Mouse (Mus musculus) thymus, adult 2 months (tissue): Measurements from ENCODE around the gene Sun1. TPM values are rescaled to one million over a fixed set of nuclear protein-coding genes. Genes with fewer than 3 reads are reported as not detected.

Experiments
- DNase-seq: peaks from one replicate; pipeline ENCODE4 v3.0.0; 2021
- H3K27ac ChIP-seq: fragments of 200-500 bp; 2 replicates; pipeline ENCODE4 v1.5.1; 2012; ENCODE audit warnings: low read length, control low read depth; ENCODE audit not compliant: control insufficient read depth, insufficient read depth
- H3K27me3 ChIP-seq: fragments of 200-500 bp; 2 replicates; pipeline ENCODE4 v1.6.1; 2012; ENCODE audit warnings: mild to moderate bottlenecking, low read length, moderate library complexity, mixed read lengths; ENCODE audit not compliant: control insufficient read depth, insufficient read depth
- H3K36me3 ChIP-seq: fragments of 200-500 bp; 2 replicates; pipeline ENCODE4 v1.6.1; 2012; ENCODE audit warnings: mild to moderate bottlenecking, low read length, moderate library complexity; ENCODE audit not compliant: control insufficient read depth, insufficient read depth
- H3K4me1 ChIP-seq: fragments of 200-500 bp; replicated peaks from 2 replicates; pipeline ENCODE4 v1.6.1; 2012; ENCODE audit warnings: low read length; ENCODE audit not compliant: control insufficient read depth, insufficient read depth
- H3K4me3 ChIP-seq: fragments of 200-500 bp; 2 replicates; pipeline ENCODE4 v1.5.1; 2012; ENCODE audit warnings: mild to moderate bottlenecking, low read length, control low read depth, moderate library complexity; ENCODE audit not compliant: control insufficient read depth, insufficient read depth
- CTCF ChIP-seq: fragments of 200-500 bp; IDR thresholded peaks from 2 replicates; pipeline ENCODE4 v1.5.1; 2012; ENCODE audit warnings: mild to moderate bottlenecking, control low read depth, low read length, moderate library complexity, borderline replicate concordance; ENCODE audit not compliant: control insufficient read depth, poor library complexity, insufficient read depth; ENCODE audit errors: extremely low read depth
- POLR2A ChIP-seq: fragments of 200-500 bp; IDR thresholded peaks from 2 replicates; pipeline ENCODE4 v1.6.1; 2012; ENCODE audit warnings: mild to moderate bottlenecking, low read length, control low read depth, moderate library complexity; ENCODE audit not compliant: control insufficient read depth, poor library complexity, insufficient read depth; ENCODE audit errors: extremely low read depth
- WGBS: fragments of 180-500 bp; shearing (Covaris S2); methylation state at CpG from one replicate; pipeline ENCODE4 v1.1.7; 2018; 5-methylcytosine and 5-hydroxymethylcytosine counted together
- polyA plus RNA-seq: library from polyadenylated mRNA; depleted of rRNA; stranded (reverse); fragments of >200 nt; gene quantifications from 2 replicates; pipeline ENCODE4 v1.2.3, GENCODE M21; 2012

The Sun1 gene
- polyA plus RNA-seq, 1 experiment: 36.3 TPM

GRCm38 (mm10) chr5:139257265-139257664 lies 56.8 kb downstream of the Sun1 start:
- no peaks in the 10 kb centered on the region for H3K27me3 ChIP-seq
- no peak for TF ChIP-seq POLR2A
- TF ChIP-seq CTCF: no peak
- peaks cover 12% of the 10 kb centered on the region for H3K4me1 ChIP-seq
- no peak overlapping the region for H3K27ac ChIP-seq
- peaks cover 15% of the 10 kb centered on the region; the same call in 1 of the 2 replicates for H3K36me3 ChIP-seq
- no peak overlapping the region for H3K4me3 ChIP-seq
- 100% methylated on average over 1 of the region's 1 CpGs for WGBS
- DNase-seq: no peak

DNA sequence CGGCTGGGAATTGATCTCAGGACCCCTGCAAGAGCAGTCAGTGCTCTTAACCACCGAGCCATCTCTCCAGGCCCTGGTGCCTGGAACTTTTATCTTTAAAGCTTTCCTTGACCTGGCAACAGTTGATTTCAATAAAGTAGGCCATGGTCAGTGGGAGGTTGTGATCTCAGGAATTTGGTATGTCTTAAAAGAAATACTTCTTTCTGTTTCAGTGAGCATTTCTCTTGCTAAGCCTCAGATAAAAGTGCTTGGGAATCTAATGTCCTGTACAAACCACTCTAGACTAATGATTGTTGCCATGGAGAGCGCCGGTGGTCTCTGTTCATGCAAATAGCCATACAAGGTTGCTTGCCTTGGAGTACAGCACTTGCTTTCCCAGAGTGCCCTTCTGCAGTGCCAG lies 57.4 kb downstream of the Sun1 start:
- peaks cover 20% of the 10 kb centered on the region for H3K36me3 ChIP-seq
- no peak overlapping the region for H3K4me3 ChIP-seq
- no peak for TF ChIP-seq CTCF
- TF ChIP-seq POLR2A: no peak
- 93% methylated on average over 4 of the region's 4 CpGs for WGBS
- peaks cover 12% of the 10 kb centered on the region for H3K4me1 ChIP-seq
- DNase-seq: no peak
- no peak overlapping the region for H3K27ac ChIP-seq
- H3K27me3 ChIP-seq: no peaks in the 10 kb centered on the region

DNA sequence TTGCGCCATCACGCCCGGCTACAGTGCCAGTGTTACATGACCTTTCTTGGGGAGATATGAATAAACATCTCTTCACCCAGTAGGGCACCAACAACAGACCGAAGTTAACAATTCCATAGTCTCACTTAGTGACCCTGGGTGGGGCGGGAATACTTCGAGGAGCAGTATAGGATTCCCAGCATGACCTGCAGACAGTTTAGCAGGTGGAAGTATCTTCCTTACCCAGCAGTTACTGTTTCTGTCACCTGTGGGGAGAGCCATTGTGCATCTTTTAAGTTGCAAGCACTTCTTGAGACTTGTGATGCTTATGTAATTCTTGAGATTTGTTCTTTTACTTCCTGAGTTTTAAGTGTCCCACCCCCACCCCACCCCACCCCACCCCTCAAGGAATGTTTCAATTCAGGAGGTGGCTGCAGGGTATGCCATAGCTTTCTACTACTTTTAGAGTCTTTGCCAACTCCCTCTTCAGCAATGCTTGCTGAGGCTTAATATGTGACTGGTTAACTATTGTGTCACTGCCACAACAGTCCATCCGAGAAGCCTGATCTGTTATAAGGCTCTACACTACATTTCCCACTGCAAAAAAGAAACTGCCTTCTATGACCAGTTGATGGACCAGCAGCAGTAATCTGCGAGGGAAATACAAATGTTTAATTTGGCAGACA lies 58.1 kb downstream of the Sun1 start:
- Histone ChIP-seq H3K36me3 (peaks cover 27% of the 10 kb centered on the region), H3K27me3 (no peaks in the 10 kb centered on the region), H3K4me3 (no peak overlapping the region), H3K27ac (no peak overlapping the region), H3K4me1 (peaks cover 6% of the 10 kb centered on the region)
- no peak for DNase-seq
- TF ChIP-seq POLR2A (no peak), CTCF (no peak)
- 94% methylated on average over 8 of the region's 8 CpGs for WGBS

DNA sequence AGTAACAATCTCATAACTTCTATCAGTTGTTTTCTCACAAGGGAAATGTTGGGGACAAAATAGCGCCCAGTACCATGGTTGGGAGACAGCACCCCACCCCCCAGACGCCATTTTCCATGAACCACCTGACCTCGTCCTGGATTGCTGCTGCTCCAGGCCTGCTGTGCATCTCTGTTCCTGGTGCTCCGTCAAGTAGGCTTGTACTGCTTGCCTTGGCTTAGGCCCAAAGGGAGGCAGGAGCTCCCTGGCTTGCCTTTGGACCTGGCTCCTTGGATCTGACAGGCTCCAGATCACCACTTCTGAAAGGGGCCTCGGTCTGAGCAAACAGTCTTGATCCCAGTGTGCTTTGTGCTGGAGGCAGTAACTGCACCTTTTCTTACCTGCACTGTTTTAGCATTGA lies 59.4 kb downstream of the Sun1 start:
- no peaks in the 10 kb centered on the region for H3K27me3 ChIP-seq
- H3K27ac ChIP-seq: no peak overlapping the region
- H3K4me1 ChIP-seq: peaks cover under 1% of the 10 kb centered on the region; the same call in 1 of the 2 replicates
- WGBS: 92% methylated on average over 5 of the region's 5 CpGs
- TF ChIP-seq CTCF (no peak), POLR2A (no peak)
- peaks cover 40% of the 10 kb centered on the region for H3K36me3 ChIP-seq
- no peak for DNase-seq
- H3K4me3 ChIP-seq: no peak overlapping the region

GRCm38 (mm10) chr5:139261403-139261802 lies 61.0 kb downstream of the Sun1 start:
- Histone ChIP-seq H3K4me1 (no peaks in the 10 kb centered on the region; the same call in 1 of the 2 replicates), H3K4me3 (no peak overlapping the region), H3K36me3 (peaks cover 55% of the 10 kb centered on the region), H3K27ac (no peak overlapping the region), H3K27me3 (no peaks in the 10 kb centered on the region)
- no peak for DNase-seq
- no peak for TF ChIP-seq POLR2A
- no peak for TF ChIP-seq CTCF
- 95% methylated on average over 4 of the region's 4 CpGs for WGBS

GRCm38 (mm10) chr5:139267661-139268060 lies 67.2 kb downstream of the Sun1 start:
- Histone ChIP-seq H3K4me3 (no peak overlapping the region), H3K27ac (no peak overlapping the region), H3K36me3 (peaks cover 61% of the 10 kb centered on the region), H3K27me3 (no peaks in the 10 kb centered on the region), H3K4me1 (no peaks in the 10 kb centered on the region)
- 92% methylated on average over 4 of the region's 4 CpGs for WGBS
- DNase-seq: no peak
- TF ChIP-seq CTCF (no peak), POLR2A (no peak)

GRCm38 (mm10) chr5:139270806-139271521 lies 70.5 kb downstream of the Sun1 start:
- WGBS: 94% methylated on average over 16 of the region's 16 CpGs
- Histone ChIP-seq H3K27me3 (no peaks in the 10 kb centered on the region), H3K4me3 (no peak overlapping the region), H3K4me1 (no peaks in the 10 kb centered on the region), H3K27ac (no peak overlapping the region), H3K36me3 (peaks cover 29% of the 10 kb centered on the region)
- DNase-seq: no peak
- no peak for TF ChIP-seq POLR2A
- no peak for TF ChIP-seq CTCF
